ENCODE assay signal across 27 mouse cellular contexts in the genomic region with DNA sequence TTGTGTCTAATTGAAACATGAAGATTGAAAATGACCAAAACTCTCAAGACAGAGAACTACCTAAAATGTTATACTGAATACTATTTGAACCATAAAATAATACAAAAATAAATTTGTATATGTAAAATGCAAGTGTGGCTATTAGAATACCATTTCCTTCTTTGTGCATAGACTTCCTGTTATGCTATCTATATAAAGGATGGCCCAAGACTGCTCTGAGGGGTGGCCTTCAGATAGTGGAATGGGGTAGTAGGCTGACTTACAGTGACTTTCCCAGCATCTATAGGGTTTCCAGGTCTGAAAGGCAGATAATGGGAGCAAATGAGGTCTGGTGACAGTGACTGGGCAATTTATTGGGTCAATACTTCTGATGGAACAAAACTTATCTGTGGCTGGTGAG. TPM values are rescaled to one million over a fixed set of nuclear protein-coding genes. Genes with fewer than 3 reads are reported as not detected.
"Had no signal": no experiment of that assay in that cellular context is flagged by ENCODE, and none has a peak within 500 bp of the region (broad histone marks: within the 10 kb centered on the region; RNA-seq: fewer than 3 reads in every experiment).

No protein-coding gene starts in this region.

- H3K9ac ChIP-seq: heart, embryonic 13.5 days; heart, embryonic 15.5 days; hindbrain, embryonic 13.5 days; hindbrain, embryonic 15.5 days; kidney, embryonic 15.5 days; limb, embryonic 12.5 days; liver, embryonic 13.5 days had no signal

- H3K4me3 ChIP-seq: gastrocnemius, adult 2 months; heart, adult 2 months; heart, embryonic 13.5 days; heart, embryonic 15.5 days; hindbrain, embryonic 13.5 days; hindbrain, embryonic 15.5 days; kidney, embryonic 15.5 days; limb, embryonic 10.5 days; limb, embryonic 12.5 days; liver, embryonic 13.5 days had no signal

- ATAC-seq: hindbrain, postnatal 0 days; intestine, embryonic 16.5 days had no signal

- H3K9me3 ChIP-seq: heart, embryonic 13.5 days; heart, embryonic 15.5 days; hindbrain, embryonic 13.5 days; hindbrain, embryonic 15.5 days; kidney, embryonic 15.5 days; limb, embryonic 10.5 days; limb, embryonic 12.5 days; liver, embryonic 13.5 days had no signal

- H3K27me3 ChIP-seq: heart, embryonic 13.5 days; heart, embryonic 15.5 days; hindbrain, embryonic 13.5 days; hindbrain, embryonic 15.5 days; liver, embryonic 13.5 days had no signal

- H3K27ac ChIP-seq: gastrocnemius, adult 2 months; heart, adult 2 months; heart, embryonic 13.5 days; heart, embryonic 15.5 days; hindbrain, embryonic 13.5 days; hindbrain, embryonic 15.5 days; hindbrain, postnatal 0 days; kidney, embryonic 15.5 days; kidney, postnatal 0 days; limb, embryonic 10.5 days; limb, embryonic 12.5 days; liver, embryonic 13.5 days had no signal

- DNase-seq: gastrocnemius, adult 2 months; gastrocnemius, postnatal 10 days; gastrocnemius, postnatal 25 days; heart, adult 2 months; heart, postnatal 14 days; heart, postnatal 36 days; kidney, adult 11 months; kidney, adult 2 months; kidney, adult 9 months; kidney, postnatal 14 days; kidney, postnatal 36 days; liver; liver, embryonic 13.5 days had no signal

- H3K36me3 ChIP-seq: heart, embryonic 13.5 days; heart, embryonic 15.5 days; hindbrain, embryonic 13.5 days; hindbrain, embryonic 15.5 days; kidney, embryonic 15.5 days; limb, embryonic 10.5 days; limb, embryonic 12.5 days; liver, embryonic 13.5 days had no signal

RNA-seq across cellular contexts. Expression of a gene that starts 37.1 kb away (rescaled TPM):
- total RNA-seq: hematopoietic stem cell, adult 5-6 weeks; left cerebral cortex, adult 18-20 months had no signal
- polyA plus RNA-seq: kidney, adult 2 months; kidney, embryonic 15.5 days; large intestine, adult 2 months; limb, embryonic 10.5 days; liver, embryonic 11.5 days; liver, embryonic 13.5 days had no signal
